Mouse (Mus musculus) kidney, postnatal 4 days (tissue): Measurements from ENCODE around the gene Rrm2.
A peak's percentile ranks its signal among the peaks of the same experiment; 100 is the strongest.
"Not testable (repeated sequence)": the region's sequence is repeated elsewhere in the genome, so short reads cannot be mapped to it uniquely, and the experiment has no call there.

ENCODE experiments used
- DNase-seq, 2 experiments: peaks; one replicate each; pipeline ENCODE4 v3.0.0; 2021; ENCODE audit warnings: mixed read lengths in 2 of 2

The Rrm2 gene

GRCm38 (mm10) chr12:24707954-24708823 is at the start of gene Rrm2:
Gene Rrm2 (plus strand): TSS chr12:24708241.
- DNase-seq, result peak; percentile 98

- DNase-seq, result peak in 1 of 2 experiments; percentile 40
Measured at GRCm38 (mm10) chr12:24658998-24659397, 49.0 kb upstream of the Rrm2 start.

- DNase-seq, result no peak
Measured at GRCm38 (mm10) chr12:24659923-24660322, 48.1 kb upstream of the Rrm2 start.

GRCm38 (mm10) chr12:24661100-24661499 is 46.9 kb upstream of the Rrm2 start:
- peak in 1 of 2 experiments; percentile 52 for DNase-seq

GRCm38 (mm10) chr12:24662131-24662530 is 45.9 kb upstream of the Rrm2 start:
- DNase-seq, result no peak

GRCm38 (mm10) chr12:24680096-24680491 is 27.9 kb upstream of the Rrm2 start:
- DNase-seq, result peak; percentile 43 to 59

GRCm38 (mm10) chr12:24680492-24681285 is 27.4 kb upstream of the Rrm2 start:
- DNase-seq, result peak; percentile 65 to 72

GRCm38 (mm10) chr12:24681286-24682023 is 26.6 kb upstream of the Rrm2 start, which contains the start of gene Cys1:
Gene Cys1 (minus strand): TSS chr12:24681813.
- peak; percentile 66 to 77 for DNase-seq

GRCm38 (mm10) chr12:24682563-24682962 is 25.5 kb upstream of the Rrm2 start:
- peak in 1 of 2 experiments; percentile 50 for DNase-seq

- peak in 1 of 2 experiments; percentile 49 for DNase-seq
Measured at GRCm38 (mm10) chr12:24683461-24683860, 24.6 kb upstream of the Rrm2 start.

- peak; percentile 38 to 65 for DNase-seq
Measured at GRCm38 (mm10) chr12:24686038-24686695, 21.9 kb upstream of the Rrm2 start.

GRCm38 (mm10) chr12:24686696-24687346 is 21.2 kb upstream of the Rrm2 start:
- peak in 1 of 2 experiments; percentile 42 for DNase-seq

- DNase-seq, result peak in 1 of 2 experiments; percentile 56
Measured at GRCm38 (mm10) chr12:24690351-24690750, 17.7 kb upstream of the Rrm2 start.

- DNase-seq, result peak; percentile 92 to 94
Measured at GRCm38 (mm10) chr12:24696500-24697483, 11.2 kb upstream of the Rrm2 start.

- peak in 1 of 2 experiments; percentile 36 for DNase-seq
Measured at GRCm38 (mm10) chr12:24697484-24698204, 10.4 kb upstream of the Rrm2 start.

- no peak for DNase-seq
Measured at GRCm38 (mm10) chr12:24698514-24698913, 9.5 kb upstream of the Rrm2 start.

GRCm38 (mm10) chr12:24699578-24699977 is 8.5 kb upstream of the Rrm2 start:
- no peak for DNase-seq

GRCm38 (mm10) chr12:24701621-24702020 is 6.4 kb upstream of the Rrm2 start:
- DNase-seq, result not testable (repeated sequence)

- DNase-seq, result no peak
Measured at GRCm38 (mm10) chr12:24703013-24703412, 5.0 kb upstream of the Rrm2 start.
